Mouse (Mus musculus) megakaryocyte, embryonic 14.5 days (primary cell): ENCODE data around the gene Rps27l. TPM values are rescaled to one million over a fixed set of nuclear protein-coding genes. Genes with fewer than 3 reads are reported as not detected.

Experiments used
- H3K27me3 ChIP-seq: replicated peaks from 2 replicates; pipeline ENCODE3; 2012; ENCODE audit warnings: inconsistent platforms
- H3K36me3 ChIP-seq: replicated peaks from 2 replicates; pipeline ENCODE3; 2012; ENCODE audit warnings: low read length, inconsistent platforms, mixed read lengths
- H3K4me1 ChIP-seq: 2 replicates; pipeline ENCODE4 v1.6.1; 2012; ENCODE audit warnings: inconsistent platforms
- H3K4me3 ChIP-seq: replicated peaks from 2 replicates; pipeline ENCODE3; 2012; ENCODE audit warnings: moderate library complexity, mild to moderate bottlenecking, inconsistent platforms
- H3K9me3 ChIP-seq: 2 replicates; pipeline ENCODE4 v1.6.1; 2012; ENCODE audit warnings: inconsistent platforms
- FLI1 ChIP-seq: IDR thresholded peaks from 2 replicates; pipeline ENCODE4 v1.6.1; 2012; ENCODE audit warnings: low read length, inconsistent platforms, mixed read lengths
- GATA1 ChIP-seq: IDR thresholded peaks from 3 replicates; pipeline ENCODE4 v1.6.1; 2012; ENCODE audit warnings: mixed read lengths, low read length, inconsistent platforms, borderline replicate concordance
- polyA plus RNA-seq: library from polyadenylated mRNA; stranded (reverse); fragments of >175 nt; gene quantifications from 2 replicates; pipeline ENCODE4 v1.2.3, GENCODE M21; 2012; ENCODE audit warnings: low replicate concordance; ENCODE audit not compliant: insufficient read depth

The Rps27l gene
- polyA plus RNA-seq, result 23.8 and 219 TPM in 2 replicates

- no peaks in the 10 kb centered on the region for H3K27me3 ChIP-seq
- peak within 1 kb of the TSS; percentile 96 for H3K4me3 ChIP-seq
- no peaks in the 10 kb centered on the region for H3K9me3 ChIP-seq
- H3K4me1 ChIP-seq, result peaks cover 21% of the 10 kb centered on the region
- H3K36me3 ChIP-seq, result peaks cover 18% of the 10 kb centered on the region
- TF ChIP-seq GATA1, result no peak
- no peak for TF ChIP-seq FLI1
Measured at GRCm38 (mm10) chr9:66945647-66946641, at the start of gene Rps27l. Gene Rps27l (plus strand): TSS chr9:66946086.

GRCm38 (mm10) chr9:66896951-66897350, 48.9 kb upstream of the Rps27l start:
- TF ChIP-seq GATA1 (no peak), FLI1 (no peak)
- H3K9me3 ChIP-seq, result no peaks in the 10 kb centered on the region
- no peak overlapping the region for H3K4me3 ChIP-seq
- peaks cover 35% of the 10 kb centered on the region for H3K36me3 ChIP-seq
- H3K4me1 ChIP-seq, result peaks cover 78% of the 10 kb centered on the region
- H3K27me3 ChIP-seq, result no peaks in the 10 kb centered on the region

DNA sequence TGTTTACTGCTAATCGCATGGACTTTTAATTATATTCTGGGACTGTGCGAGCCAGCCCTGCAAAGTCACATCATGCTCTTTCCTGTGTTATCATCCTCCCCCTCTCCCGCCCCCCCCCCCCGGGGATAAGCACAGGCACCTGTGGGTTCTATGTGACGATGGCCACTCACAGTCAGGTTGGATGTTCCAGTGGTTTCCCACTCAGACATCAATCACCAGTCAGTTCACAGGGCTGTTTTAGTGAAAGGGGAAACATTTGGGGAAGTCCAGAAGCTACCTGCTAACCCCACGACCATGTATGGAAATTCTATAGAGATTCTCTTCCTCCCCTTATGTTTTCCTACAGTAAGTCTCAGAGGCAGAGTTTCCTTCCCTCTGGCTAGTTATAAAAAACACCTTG, 48.0 kb upstream of the Rps27l start:
- no peak for TF ChIP-seq FLI1
- TF ChIP-seq GATA1, result no peak
- H3K9me3 ChIP-seq, result no peaks in the 10 kb centered on the region
- peaks cover 87% of the 10 kb centered on the region for H3K4me1 ChIP-seq
- H3K4me3 ChIP-seq, result no peak overlapping the region
- peaks cover 44% of the 10 kb centered on the region for H3K36me3 ChIP-seq
- no peaks in the 10 kb centered on the region for H3K27me3 ChIP-seq

GRCm38 (mm10) chr9:66899072-66899471, 46.8 kb upstream of the Rps27l start:
- Histone ChIP-seq H3K27me3 (no peaks in the 10 kb centered on the region), H3K4me3 (no peak overlapping the region), H3K36me3 (peaks cover 56% of the 10 kb centered on the region), H3K9me3 (no peaks in the 10 kb centered on the region), H3K4me1 (peaks cover 94% of the 10 kb centered on the region)
- TF ChIP-seq FLI1 (no peak), GATA1 (no peak)

- TF ChIP-seq FLI1 (no peak), GATA1 (no peak)
- no peaks in the 10 kb centered on the region for H3K27me3 ChIP-seq
- no peaks in the 10 kb centered on the region for H3K9me3 ChIP-seq
- H3K4me3 ChIP-seq, result no peak overlapping the region
- peaks cover 58% of the 10 kb centered on the region for H3K36me3 ChIP-seq
- H3K4me1 ChIP-seq, result peaks cover 93% of the 10 kb centered on the region
Measured at GRCm38 (mm10) chr9:66899526-66899925, 46.4 kb upstream of the Rps27l start.

- no peaks in the 10 kb centered on the region for H3K27me3 ChIP-seq
- TF ChIP-seq GATA1 (no peak), FLI1 (no peak)
- H3K36me3 ChIP-seq, result peaks cover 84% of the 10 kb centered on the region
- no peak overlapping the region for H3K4me3 ChIP-seq
- H3K9me3 ChIP-seq, result no peaks in the 10 kb centered on the region
- peaks cover 85% of the 10 kb centered on the region for H3K4me1 ChIP-seq
Measured at GRCm38 (mm10) chr9:66905990-66906389, 39.9 kb upstream of the Rps27l start.

- Histone ChIP-seq H3K36me3 (peaks cover 87% of the 10 kb centered on the region), H3K27me3 (no peaks in the 10 kb centered on the region), H3K4me1 (peaks cover 88% of the 10 kb centered on the region), H3K9me3 (no peaks in the 10 kb centered on the region), H3K4me3 (no peak overlapping the region)
- TF ChIP-seq GATA1 (no peak), FLI1 (no peak)
Measured at GRCm38 (mm10) chr9:66907126-66907525, 38.8 kb upstream of the Rps27l start.

GRCm38 (mm10) chr9:66907746-66908397, 38.0 kb upstream of the Rps27l start:
- H3K9me3 ChIP-seq, result no peaks in the 10 kb centered on the region
- no peaks in the 10 kb centered on the region for H3K27me3 ChIP-seq
- peak overlapping the region; percentile 79 for H3K4me3 ChIP-seq
- H3K4me1 ChIP-seq, result peaks cover 88% of the 10 kb centered on the region
- peaks cover 86% of the 10 kb centered on the region for H3K36me3 ChIP-seq
- TF ChIP-seq FLI1 (no peak), GATA1 (no peak)

DNA sequence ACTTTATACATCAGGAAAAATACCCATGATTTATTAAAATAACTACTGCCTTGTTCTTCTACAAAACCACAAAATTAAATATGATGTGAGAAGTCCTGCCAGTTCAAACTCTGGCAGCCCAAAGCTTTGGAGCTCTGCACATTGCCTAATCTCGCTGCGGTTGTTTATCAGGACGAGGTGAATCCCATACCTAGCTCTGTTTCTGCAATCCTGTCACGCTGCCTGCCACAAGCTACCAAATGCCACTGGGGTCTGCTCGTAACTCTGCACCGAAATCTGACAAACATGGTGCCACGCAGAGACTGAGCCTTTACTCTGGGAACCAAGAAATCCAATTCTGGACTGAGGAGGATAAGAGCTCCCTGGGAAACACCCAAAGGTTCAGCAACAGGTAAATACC, 36.0 kb upstream of the Rps27l start:
- Histone ChIP-seq H3K36me3 (peaks cover 87% of the 10 kb centered on the region), H3K4me3 (no peak overlapping the region), H3K4me1 (peaks cover 93% of the 10 kb centered on the region), H3K27me3 (no peaks in the 10 kb centered on the region), H3K9me3 (no peaks in the 10 kb centered on the region)
- TF ChIP-seq GATA1 (no peak), FLI1 (no peak)

GRCm38 (mm10) chr9:66910677-66911076, 35.2 kb upstream of the Rps27l start:
- H3K36me3 ChIP-seq, result peaks cover 85% of the 10 kb centered on the region

More at GRCm38 (mm10) chr9:66910677-66911076, 35.2 kb upstream of the Rps27l start:
- Histone ChIP-seq H3K27me3 (no peaks in the 10 kb centered on the region), H3K4me3 (peak overlapping the region; percentile 59), H3K9me3 (no peaks in the 10 kb centered on the region), H3K4me1 (peaks cover 95% of the 10 kb centered on the region)
- TF ChIP-seq GATA1 (no peak), FLI1 (no peak)
